ENCODE assay signal across 8 mouse cellular contexts in genomic region chr7:30954971-30955520, GRCm38 (mm10). TPM values are rescaled to one million over a fixed set of nuclear protein-coding genes. Genes with fewer than 3 reads are reported as not detected.
DNase-seq lines count a peak whose midpoint lies in the region; ATAC-seq and TF ChIP-seq lines count a peak whose summit lies in the region.

No protein-coding gene starts in this region.

- peaks cover 59% of the 10 kb centered on the region for H3K36me3 ChIP-seq in embryonic facial prominence, embryonic 15.5 days
- H3K36me3 ChIP-seq in intestine, embryonic 14.5 days (ENCODE audit: control insufficient read depth, insufficient read depth, low read length) = peaks cover 63% of the 10 kb centered on the region
- H3K36me3 ChIP-seq in midbrain, postnatal 0 days (ENCODE audit: insufficient read depth, low read length) = peaks cover 29% of the 10 kb centered on the region

- no peaks in the 10 kb centered on the region for H3K9me3 ChIP-seq in embryonic facial prominence, embryonic 15.5 days (replicated peaks)
- H3K9me3 ChIP-seq in intestine, embryonic 14.5 days (ENCODE audit: control insufficient read depth, low read length) = no peaks in the 10 kb centered on the region
- no peaks in the 10 kb centered on the region for H3K9me3 ChIP-seq in midbrain, postnatal 0 days (ENCODE audit: low read length)

- peak overlapping the region; percentile 99; the same call in 1 of the 2 replicates for H3K27ac ChIP-seq in embryonic facial prominence, embryonic 15.5 days (replicated peaks)
- no peak overlapping the region for H3K27ac ChIP-seq in intestine, embryonic 14.5 days (ENCODE audit: low read depth)
- no peak overlapping the region for H3K27ac ChIP-seq in midbrain, postnatal 0 days (ENCODE audit: low read depth, low read length)

- 85% methylated on average over 12 of the region's 12 CpGs for WGBS in embryonic facial prominence, embryonic 15.5 days
- WGBS in intestine, embryonic 14.5 days = 83% methylated on average over 12 of the region's 12 CpGs
- 85% methylated on average over 12 of the region's 12 CpGs for WGBS in midbrain, postnatal 0 days

- H3K4me2 ChIP-seq in embryonic facial prominence, embryonic 15.5 days (replicated peaks) = peak overlapping the region; percentile 83
- peak overlapping the region; percentile 70 for H3K4me2 ChIP-seq in intestine, embryonic 14.5 days (ENCODE audit: low read length)
- peak overlapping the region; percentile 90 for H3K4me2 ChIP-seq in midbrain, postnatal 0 days (ENCODE audit: low read depth, low read length, poor library complexity, severe bottlenecking)

- H3K4me3 ChIP-seq in embryonic facial prominence, embryonic 15.5 days (replicated peaks) = peak overlapping the region; percentile 89
- peak overlapping the region; percentile 72; the same call in 1 of the 2 replicates for H3K4me3 ChIP-seq in intestine, embryonic 14.5 days (ENCODE audit: low read depth, low read length)
- H3K4me3 ChIP-seq in midbrain, postnatal 0 days (ENCODE audit: low read depth, low read length) = peak overlapping the region; percentile 92

- peaks cover 26% of the 10 kb centered on the region for H3K4me1 ChIP-seq in embryonic facial prominence, embryonic 15.5 days
- peaks cover 16% of the 10 kb centered on the region for H3K4me1 ChIP-seq in intestine, embryonic 14.5 days (replicated peaks; ENCODE audit: control insufficient read depth, insufficient read depth, low read length)
- peaks cover 12% of the 10 kb centered on the region; the same call in 1 of the 2 replicates for H3K4me1 ChIP-seq in midbrain, postnatal 0 days (ENCODE audit: insufficient read depth, low read length)

- ATAC-seq in embryonic facial prominence, embryonic 15.5 days (ENCODE audit: insufficient number of reproducible peaks, low FRiP score, low TSS enrichment, low read depth) = no peak
- ATAC-seq in intestine, embryonic 14.5 days (replicated peaks; ENCODE audit: low FRiP score, low TSS enrichment, low read depth) = no peak
- no peak for ATAC-seq in midbrain, postnatal 0 days (ENCODE audit: low FRiP score)

- DNase-seq in layer of hippocampus, adult 9-11 months = peak; percentile 21
- no peak for DNase-seq in layer of hippocampus, postnatal 14 days (ENCODE audit: low spot score in 2 of 2)
- no peak for DNase-seq in intestine, embryonic 14.5 days (ENCODE audit: low spot score)
- DNase-seq in midbrain, postnatal 0 days (ENCODE audit: low spot score) = no peak
- no peak for DNase-seq in thymus, adult 18-20 months
- no peak for DNase-seq in gastrocnemius, adult 18-20 months (ENCODE audit: low spot score)
- no peak for DNase-seq in thymus, postnatal 36 days

- no peaks in the 10 kb centered on the region for H3K27me3 ChIP-seq in embryonic facial prominence, embryonic 15.5 days
- no peaks in the 10 kb centered on the region for H3K27me3 ChIP-seq in intestine, embryonic 14.5 days (replicated peaks; ENCODE audit: control insufficient read depth, insufficient read depth, low read length)
- H3K27me3 ChIP-seq in midbrain, postnatal 0 days (ENCODE audit: insufficient read depth, low read length) = no peaks in the 10 kb centered on the region

- H3K9ac ChIP-seq in embryonic facial prominence, embryonic 15.5 days = no peak overlapping the region
- peak overlapping the region; percentile 10; the same call in 1 of the 2 replicates for H3K9ac ChIP-seq in intestine, embryonic 14.5 days (ENCODE audit: low read length)
- peak overlapping the region; percentile 99; the same call in 1 of the 2 replicates for H3K9ac ChIP-seq in midbrain, postnatal 0 days (replicated peaks; ENCODE audit: low read length, poor library complexity, severe bottlenecking)

- no peak for TF ChIP-seq CTCF in midbrain, postnatal 0 days (IDR thresholded peaks at IDR 0.05)

RNA-seq across cellular contexts. Expression of gene Usf2, which starts 1.6 kb away (rescaled TPM):
- total RNA-seq in layer of hippocampus, postnatal 14 days (2021) = 100 to 1,000 TPM; 122 to 124 TPM
- polyA plus RNA-seq in embryonic facial prominence, embryonic 15.5 days (2015; fragmentation: Nextera tagmentation; extraction: Ambion mirVana) = 23.3 and 25.0 TPM in 2 replicates
- polyA plus RNA-seq in intestine, embryonic 14.5 days (2014; fragmentation: Nextera tagmentation; extraction: Ambion mirVana) = 22.3 and 22.7 TPM in 2 replicates
- 95.3 and 102 TPM in 2 replicates for total RNA-seq in midbrain, postnatal 0 days (2014; rRNA removed)
- polyA plus RNA-seq in midbrain, postnatal 0 days (2015; fragmentation: Nextera tagmentation; extraction: Ambion mirVana) = 27.0 and 28.4 TPM in 2 replicates
- total RNA-seq in gastrocnemius, adult 18-20 months (2021) = 10 to 100 TPM; 80.6 to 92.8 TPM

RNA-seq across cellular contexts. Expression of gene Hamp, which starts 11.2 kb away (rescaled TPM):
- not detected for total RNA-seq in layer of hippocampus, postnatal 14 days (2021)
- polyA plus RNA-seq in embryonic facial prominence, embryonic 15.5 days (2015; fragmentation: Nextera tagmentation; extraction: Ambion mirVana) = not detected in 2 replicates
- not detected in 2 replicates for polyA plus RNA-seq in intestine, embryonic 14.5 days (2014; fragmentation: Nextera tagmentation; extraction: Ambion mirVana)
- not detected in 2 replicates for total RNA-seq in midbrain, postnatal 0 days (2014; rRNA removed)
- polyA plus RNA-seq in midbrain, postnatal 0 days (2015; fragmentation: Nextera tagmentation; extraction: Ambion mirVana) = not detected in 2 replicates
- 1 to 10 TPM in 1 of 2 experiments, not detected in 1; 2.2 TPM for total RNA-seq in gastrocnemius, adult 18-20 months (2021)

RNA-seq across cellular contexts. Expression of gene Lsr, which starts 18.2 kb away (rescaled TPM):
- total RNA-seq in layer of hippocampus, postnatal 14 days (2021) = 10 to 100 TPM in 1 of 2 experiments, 1 to 10 TPM in 1; 9.0 to 11.4 TPM
- polyA plus RNA-seq in embryonic facial prominence, embryonic 15.5 days (2015; fragmentation: Nextera tagmentation; extraction: Ambion mirVana) = 40.8 and 47.2 TPM in 2 replicates
- polyA plus RNA-seq in intestine, embryonic 14.5 days (2014; fragmentation: Nextera tagmentation; extraction: Ambion mirVana) = 123 and 135 TPM in 2 replicates
- 29.7 and 30.3 TPM in 2 replicates for total RNA-seq in midbrain, postnatal 0 days (2014; rRNA removed)
- polyA plus RNA-seq in midbrain, postnatal 0 days (2015; fragmentation: Nextera tagmentation; extraction: Ambion mirVana) = 23.9 TPM in 2 replicates
- under 1 TPM; 0.30 to 0.55 TPM for total RNA-seq in gastrocnemius, adult 18-20 months (2021)

RNA-seq across cellular contexts. Expression of gene Fam187b, which starts 18.5 kb away (rescaled TPM):
- total RNA-seq in layer of hippocampus, postnatal 14 days (2021) = under 1 TPM; 0.25 to 0.43 TPM
- 3.3 and 4.8 TPM in 2 replicates for polyA plus RNA-seq in embryonic facial prominence, embryonic 15.5 days (2015; fragmentation: Nextera tagmentation; extraction: Ambion mirVana)
- 7.1 and 9.4 TPM in 2 replicates for polyA plus RNA-seq in intestine, embryonic 14.5 days (2014; fragmentation: Nextera tagmentation; extraction: Ambion mirVana)
- total RNA-seq in midbrain, postnatal 0 days (2014; rRNA removed) = 0.88 TPM in 1 of 2 replicates, not detected in the other
- polyA plus RNA-seq in midbrain, postnatal 0 days (2015; fragmentation: Nextera tagmentation; extraction: Ambion mirVana) = 0.85 and 0.91 TPM in 2 replicates
- not detected for total RNA-seq in gastrocnemius, adult 18-20 months (2021)

RNA-seq across cellular contexts. Expression of gene Hamp2, which starts 30.6 kb away (rescaled TPM):
- total RNA-seq in layer of hippocampus, postnatal 14 days (2021) = not detected
- polyA plus RNA-seq in embryonic facial prominence, embryonic 15.5 days (2015; fragmentation: Nextera tagmentation; extraction: Ambion mirVana) = 0.93 TPM in 1 of 2 replicates, not detected in the other
- polyA plus RNA-seq in intestine, embryonic 14.5 days (2014; fragmentation: Nextera tagmentation; extraction: Ambion mirVana) = not detected in 2 replicates
- total RNA-seq in midbrain, postnatal 0 days (2014; rRNA removed) = not detected in 2 replicates
- not detected in 2 replicates for polyA plus RNA-seq in midbrain, postnatal 0 days (2015; fragmentation: Nextera tagmentation; extraction: Ambion mirVana)
- total RNA-seq in gastrocnemius, adult 18-20 months (2021) = not detected

Comparison
In these comparisons a context has a peak if more than half of its experiments do, and no peak if none do; other contexts are left out.
1. RNA of gene Lsr, which starts 18.2 kb away (total RNA-seq): 29.7 to 30.3 TPM in midbrain, postnatal 0 days and 9.0 to 11.4 TPM in layer of hippocampus, postnatal 14 days; 0.30 to 0.55 TPM in gastrocnemius, adult 18-20 months; every median in the first group is over 4 times any median in the second.
2. Peak in every context shown above with its lines, with median percentiles within 50 percentile points of each other: H3K4me2 ChIP-seq and H3K4me3 ChIP-seq.